Mouse (Mus musculus): ENCODE measurements at regions not wholly inside any gene's neighbourhood (a gene's known extent, or its start where the extent isn't known, plus 50 kb on each side); places are given as distances from the start of the nearest gene placed in this dataset.

GRCm38 (mm10) chr6:80993511-80993910 is 930.0 kb upstream of the Gcfc2 start:
- Histone ChIP-seq H3K4me2 (ENCODE audit: low read length) (no peak overlapping the region), H3K27ac (no peak overlapping the region), H3K27me3 (ENCODE audit: insufficient read depth, low read length) (no peaks in the 10 kb centered on the region), H3K4me3 (replicated peaks; ENCODE audit: low read depth, low read length) (no peak overlapping the region), H3K9ac (ENCODE audit: low read depth, low read length) (no peak overlapping the region), H3K9me3 (replicated peaks; ENCODE audit: low read length) (no peaks in the 10 kb centered on the region), H3K4me1 (replicated peaks; ENCODE audit: insufficient read depth, low read length) (no peaks in the 10 kb centered on the region), H3K36me3 (ENCODE audit: insufficient read depth, low read length) (no peaks in the 10 kb centered on the region)
- WGBS: 17% methylated on average over 3 of the region's 3 CpGs
- DNase-seq (ENCODE audit: low spot score) (peak; percentile 12), ATAC-seq (replicated peaks; ENCODE audit: low FRiP score, low read depth) (no peak)
- TF ChIP-seq CTCF (IDR thresholded peaks at IDR 0.05; ENCODE audit: low read depth): no peak

- Histone ChIP-seq H3K9ac (ENCODE audit: low read depth, low read length) (no peak overlapping the region), H3K27me3 (ENCODE audit: insufficient read depth, low read length) (no peaks in the 10 kb centered on the region), H3K4me1 (replicated peaks; ENCODE audit: insufficient read depth, low read length) (no peaks in the 10 kb centered on the region), H3K27ac (no peak overlapping the region), H3K4me2 (ENCODE audit: low read length) (no peak overlapping the region), H3K36me3 (ENCODE audit: insufficient read depth, low read length) (no peaks in the 10 kb centered on the region), H3K9me3 (replicated peaks; ENCODE audit: low read length) (no peaks in the 10 kb centered on the region), H3K4me3 (replicated peaks; ENCODE audit: low read depth, low read length) (no peak overlapping the region)
- no peak for ATAC-seq (replicated peaks; ENCODE audit: low FRiP score, low read depth)
- no peak for TF ChIP-seq CTCF (IDR thresholded peaks at IDR 0.05; ENCODE audit: low read depth)
- WGBS: 86% methylated on average over 3 of the region's 3 CpGs
- DNase-seq (ENCODE audit: low spot score): no peak
Measured at GRCm38 (mm10) chr6:81024531-81024930, 898.9 kb upstream of the Gcfc2 start.
